Mouse (Mus musculus): ENCODE results near the gene Ascc1. TPM values are rescaled to one million over a fixed set of nuclear protein-coding genes. Genes with fewer than 3 reads are reported as not detected.

Gene Ascc1
- polyA plus RNA-seq, 1 experiment from 2014 or later: 41.9 TPM

DNA sequence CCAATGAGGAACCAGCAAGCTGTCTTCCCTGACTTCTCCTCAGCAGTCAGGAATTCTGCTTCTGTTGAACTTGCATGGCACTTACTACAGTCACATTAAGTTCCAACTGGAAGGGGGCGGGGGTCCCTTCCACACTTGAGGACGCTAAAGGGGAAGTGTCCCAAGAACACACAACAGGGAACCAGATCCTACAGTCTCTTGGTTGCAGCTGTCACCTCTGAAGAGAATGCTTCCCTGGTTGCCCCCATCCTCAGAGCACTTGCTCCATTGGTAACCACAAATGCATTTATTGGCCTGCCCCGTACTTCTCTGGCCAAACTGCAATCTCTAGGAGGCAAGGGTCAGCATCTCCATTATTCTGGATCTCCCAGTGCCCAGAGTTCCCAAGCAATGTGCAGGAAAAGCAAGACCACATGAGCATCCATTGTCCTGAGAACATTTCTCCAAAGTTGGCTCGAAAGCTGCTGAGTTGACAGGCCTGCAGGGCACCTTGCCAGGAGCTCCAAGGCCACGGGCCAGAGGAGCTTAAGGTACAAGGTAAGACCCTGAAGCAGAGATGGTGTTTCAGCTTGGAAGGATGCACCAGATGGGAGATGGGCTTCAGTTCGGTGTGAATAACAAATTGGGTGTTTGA is 35.2 kb upstream of the Ascc1 start:
- Histone ChIP-seq H3K27me3 (no peaks in the 10 kb centered on the region), H3K4me2 (replicated peaks) (no peak overlapping the region), H3K27ac (0 out of 2 replicates have a peak overlapping the region, but pooled peaks have one; percentile 98), H3K4me3 (no peak overlapping the region), H3K9ac (no peak overlapping the region), H3K9me3 (no peaks in the 10 kb centered on the region), H3K4me1 (peaks cover 34% of the 10 kb centered on the region), H3K36me3 (no peaks in the 10 kb centered on the region)
- 87% methylated on average over 6 of the region's 6 CpGs for WGBS
- ATAC-seq (ENCODE audit: insufficient number of reproducible peaks, insufficient read depth, low FRiP score, low TSS enrichment): no peak

DNA sequence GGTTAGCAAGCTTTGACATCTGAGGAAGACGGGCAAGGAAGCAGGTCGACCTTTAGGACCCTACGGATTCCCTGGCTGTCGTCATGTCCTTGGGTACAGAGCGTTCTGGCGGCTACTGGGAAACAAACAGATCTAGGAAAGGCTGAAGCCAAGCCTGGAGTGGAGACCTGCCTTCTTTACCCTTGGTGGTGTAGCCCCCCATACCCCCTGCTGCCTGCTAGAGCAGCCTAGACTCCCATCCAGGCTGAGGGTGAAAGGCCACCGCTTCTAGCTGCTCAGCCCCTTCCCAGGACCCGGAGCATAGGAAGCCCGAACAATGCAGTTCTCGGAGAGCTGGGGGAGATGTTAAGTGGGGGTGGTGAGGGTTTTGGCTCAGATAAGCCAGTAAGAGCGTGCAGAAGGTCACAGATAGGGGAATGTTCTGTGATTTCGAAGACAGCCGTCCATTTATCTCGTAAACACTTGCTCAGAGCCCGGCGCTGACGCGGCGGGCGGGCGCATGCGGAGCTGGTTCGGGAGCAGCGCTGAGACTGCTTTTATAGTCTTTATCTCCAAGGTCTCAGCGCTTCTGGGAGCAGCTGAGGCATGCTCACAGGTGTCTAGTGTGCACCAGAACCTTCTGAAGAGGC is 32.7 kb upstream of the Ascc1 start:
- H3K27me3 ChIP-seq: no peaks in the 10 kb centered on the region
- peak overlapping the region; percentile 79 for H3K9ac ChIP-seq
- peak overlapping the region; percentile 67 for H3K4me2 ChIP-seq (replicated peaks)
- peak overlapping the region; percentile 88 for H3K27ac ChIP-seq
- under 1% methylated on average over 25 of the region's 25 CpGs for WGBS
- ATAC-seq (ENCODE audit: insufficient number of reproducible peaks, insufficient read depth, low FRiP score, low TSS enrichment): 0 out of 2 replicates have a peak, but pooled peaks have one; percentile 10
- H3K9me3 ChIP-seq: no peaks in the 10 kb centered on the region
- peaks cover 37% of the 10 kb centered on the region for H3K4me1 ChIP-seq
- peak overlapping the region; percentile 50 for H3K4me3 ChIP-seq
- no peaks in the 10 kb centered on the region for H3K36me3 ChIP-seq

DNA sequence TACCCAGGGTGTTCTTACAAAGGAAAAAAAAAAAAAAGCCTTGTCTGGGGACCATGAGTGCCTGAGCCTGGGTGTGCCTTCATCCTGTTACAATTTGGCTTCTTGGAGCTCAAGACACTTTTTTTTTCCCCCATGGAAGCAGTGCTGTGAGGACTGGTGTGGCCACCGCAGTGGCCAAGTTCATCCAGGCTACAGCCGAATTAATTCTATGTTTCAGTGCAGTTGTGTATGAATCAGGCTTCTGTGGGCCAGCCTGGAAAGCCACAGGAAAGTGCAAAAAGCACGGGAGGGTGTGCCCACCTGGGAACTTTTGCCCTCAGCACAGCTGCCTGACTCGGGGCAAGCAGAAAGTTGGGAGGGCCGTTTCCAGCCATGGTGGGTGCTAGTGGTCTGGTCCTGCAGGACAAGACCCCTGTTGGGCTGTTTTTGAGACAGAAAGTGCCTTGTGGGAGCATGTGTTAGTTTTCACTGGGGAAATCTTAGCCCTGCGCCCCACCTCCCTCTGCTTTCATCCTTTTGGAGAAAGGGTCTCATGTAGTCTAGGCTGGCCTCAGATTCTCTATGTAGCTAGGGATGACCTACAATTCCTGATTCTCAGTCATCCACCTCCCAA is 32.0 kb upstream of the Ascc1 start:
- peak overlapping the region; percentile 79 for H3K9ac ChIP-seq
- peaks cover 33% of the 10 kb centered on the region for H3K4me1 ChIP-seq
- no peaks in the 10 kb centered on the region for H3K9me3 ChIP-seq
- 20% methylated on average over 6 of the region's 6 CpGs for WGBS
- H3K4me2 ChIP-seq (replicated peaks): peak overlapping the region; percentile 67
- no peak for ATAC-seq (ENCODE audit: insufficient number of reproducible peaks, insufficient read depth, low FRiP score, low TSS enrichment)
- no peaks in the 10 kb centered on the region for H3K36me3 ChIP-seq
- no peaks in the 10 kb centered on the region for H3K27me3 ChIP-seq
- H3K4me3 ChIP-seq: peak overlapping the region; percentile 50
- H3K27ac ChIP-seq: peak overlapping the region; percentile 88

DNA sequence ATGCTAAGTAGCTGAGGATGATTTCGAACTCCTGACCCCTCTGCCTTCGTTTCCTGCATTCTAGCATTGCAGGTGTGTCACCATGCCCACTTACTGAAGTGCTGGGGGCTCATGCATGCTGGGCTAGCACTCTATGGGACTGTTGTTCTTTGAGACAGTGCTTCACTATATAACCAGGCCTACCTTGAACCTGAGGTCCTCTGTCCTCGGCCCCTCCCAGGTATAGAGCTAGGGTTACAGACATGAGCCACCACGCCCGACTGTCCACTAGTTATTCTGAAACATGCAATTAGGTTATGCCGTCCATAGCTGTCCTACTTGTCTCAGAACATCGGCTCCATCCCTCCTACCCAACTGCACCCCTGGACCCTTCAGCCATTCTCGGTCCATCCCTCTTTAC is 30.8 kb upstream of the Ascc1 start:
- WGBS: 85% methylated on average over 8 of the region's 8 CpGs

DNA sequence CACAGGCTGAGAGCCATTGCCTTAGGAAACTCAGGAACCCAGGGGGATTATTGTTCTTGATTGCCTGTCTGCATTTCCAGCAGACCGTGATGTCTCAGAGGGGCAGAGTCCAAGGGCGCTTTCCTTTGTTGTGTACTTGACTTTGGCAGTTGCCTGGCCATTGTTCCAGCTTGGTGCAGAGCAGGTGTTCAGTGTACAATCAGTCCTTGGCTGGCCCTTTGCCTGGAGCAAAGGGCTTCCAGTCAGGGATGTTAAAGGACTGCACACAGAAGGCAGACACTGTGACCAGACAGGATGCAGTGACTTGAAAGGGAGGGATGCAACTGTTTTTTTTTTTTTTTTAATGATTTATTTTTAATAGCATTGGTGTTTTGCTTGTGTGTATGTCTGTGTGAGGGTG is 30.1 kb upstream of the Ascc1 start:
- ATAC-seq (ENCODE audit: insufficient number of reproducible peaks, insufficient read depth, low FRiP score, low TSS enrichment): no peak
- H3K36me3 ChIP-seq: no peaks in the 10 kb centered on the region
- no peaks in the 10 kb centered on the region for H3K9me3 ChIP-seq
- no peak overlapping the region for H3K27ac ChIP-seq
- H3K27me3 ChIP-seq: no peaks in the 10 kb centered on the region
- peaks cover 25% of the 10 kb centered on the region for H3K4me1 ChIP-seq
- 68% methylated on average over 2 of the region's 2 CpGs for WGBS
- no peak overlapping the region for H3K9ac ChIP-seq
- no peak overlapping the region for H3K4me3 ChIP-seq
- H3K4me2 ChIP-seq (replicated peaks): no peak overlapping the region

More for the DNA sequence above, 30.8 kb upstream of the Ascc1 start:
- Histone ChIP-seq H3K4me1 (peaks cover 25% of the 10 kb centered on the region), H3K27ac (no peak overlapping the region), H3K27me3 (no peaks in the 10 kb centered on the region), H3K4me3 (no peak overlapping the region), H3K9me3 (no peaks in the 10 kb centered on the region), H3K4me2 (replicated peaks) (no peak overlapping the region), H3K36me3 (no peaks in the 10 kb centered on the region), H3K9ac (no peak overlapping the region)
- no peak for ATAC-seq (ENCODE audit: insufficient number of reproducible peaks, insufficient read depth, low FRiP score, low TSS enrichment)

DNA sequence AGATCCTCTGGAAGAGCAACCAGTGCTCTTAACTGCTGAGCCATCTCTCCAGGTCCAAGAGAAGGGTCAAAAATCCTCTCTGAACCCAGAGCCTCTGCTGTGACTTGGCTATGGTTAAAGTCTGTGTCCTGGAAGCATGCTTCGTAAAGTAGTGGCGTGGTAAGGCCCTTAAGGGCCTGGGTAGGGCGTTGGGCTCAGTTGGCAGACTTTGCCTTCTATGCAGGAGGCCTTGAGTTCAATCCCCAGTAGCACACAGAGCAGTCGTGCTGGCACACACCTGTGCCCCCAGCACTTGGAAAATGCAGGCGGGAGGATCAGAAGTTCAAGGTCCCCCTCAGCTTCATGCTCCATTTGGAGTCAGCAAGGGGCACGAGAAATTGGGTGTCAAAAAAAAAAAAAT is 29.6 kb upstream of the Ascc1 start:
- Histone ChIP-seq H3K4me1 (peaks cover 25% of the 10 kb centered on the region), H3K36me3 (no peaks in the 10 kb centered on the region), H3K9ac (no peak overlapping the region), H3K4me2 (replicated peaks) (no peak overlapping the region), H3K27ac (no peak overlapping the region), H3K4me3 (no peak overlapping the region), H3K27me3 (no peaks in the 10 kb centered on the region), H3K9me3 (no peaks in the 10 kb centered on the region)
- WGBS: 81% methylated on average over 6 of the region's 6 CpGs
- ATAC-seq (ENCODE audit: insufficient number of reproducible peaks, insufficient read depth, low FRiP score, low TSS enrichment): no peak

DNA sequence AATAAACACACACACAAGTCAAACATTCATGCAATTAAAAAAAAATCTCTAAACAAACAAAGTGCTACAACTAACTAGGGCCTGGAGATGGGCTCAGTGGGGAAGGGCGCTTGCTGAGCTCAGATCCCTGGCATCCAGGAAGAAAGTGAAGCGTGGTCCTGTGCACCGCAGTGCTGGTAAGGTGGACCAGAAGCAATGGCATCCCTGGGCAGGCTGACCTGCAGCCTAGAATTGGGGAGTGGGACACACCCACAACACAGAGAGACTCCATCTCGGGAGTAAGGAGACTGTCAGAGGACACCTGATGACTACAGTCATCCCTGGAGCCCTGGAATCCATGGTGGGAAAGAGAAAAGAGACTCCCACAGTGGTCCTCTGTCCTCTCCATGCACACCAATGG is 29.2 kb upstream of the Ascc1 start:
- ATAC-seq (ENCODE audit: insufficient number of reproducible peaks, insufficient read depth, low FRiP score, low TSS enrichment): no peak
- H3K9ac ChIP-seq: no peak overlapping the region
- no peaks in the 10 kb centered on the region for H3K27me3 ChIP-seq
- H3K4me3 ChIP-seq: no peak overlapping the region
- no peaks in the 10 kb centered on the region for H3K9me3 ChIP-seq
- no peaks in the 10 kb centered on the region for H3K36me3 ChIP-seq
- peaks cover 28% of the 10 kb centered on the region for H3K4me1 ChIP-seq
- H3K4me2 ChIP-seq (replicated peaks): no peak overlapping the region
- H3K27ac ChIP-seq: no peak overlapping the region
- 82% methylated on average over 4 of the region's 4 CpGs for WGBS

DNA sequence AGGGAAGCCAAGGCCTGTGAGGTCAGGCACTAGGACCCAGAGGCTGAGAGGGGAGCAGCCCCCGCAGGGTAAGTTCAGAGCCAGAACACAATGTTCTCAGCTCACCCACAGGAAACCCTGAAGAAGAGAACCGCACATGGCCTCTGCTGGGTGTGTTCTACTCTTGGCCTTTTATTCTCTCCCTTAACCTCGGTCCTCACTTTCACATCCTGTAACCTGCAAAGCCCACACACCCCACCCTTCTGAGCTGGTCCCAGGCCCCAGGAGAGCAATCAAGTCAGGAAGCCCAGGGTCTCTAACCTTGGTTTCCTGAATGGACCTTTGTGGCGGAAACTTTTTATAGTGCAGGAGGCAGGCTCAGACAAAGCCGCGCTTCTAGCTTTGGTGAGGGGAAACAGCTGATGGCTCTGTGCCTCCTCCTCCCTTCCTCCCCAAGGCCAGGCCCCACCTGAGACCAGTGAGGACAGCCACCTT is 28.4 kb upstream of the Ascc1 start:
- 9% methylated on average over 6 of the region's 6 CpGs for WGBS
- Histone ChIP-seq H3K4me1 (peaks cover 36% of the 10 kb centered on the region), H3K27ac (peak overlapping the region; percentile 80), H3K4me2 (replicated peaks) (peak overlapping the region; percentile 23), H3K27me3 (no peaks in the 10 kb centered on the region), H3K36me3 (no peaks in the 10 kb centered on the region), H3K9ac (no peak overlapping the region), H3K4me3 (no peak overlapping the region), H3K9me3 (no peaks in the 10 kb centered on the region)
- ATAC-seq (ENCODE audit: insufficient number of reproducible peaks, insufficient read depth, low FRiP score, low TSS enrichment): 0 out of 2 replicates have a peak, but pooled peaks have one; percentile 19

DNA sequence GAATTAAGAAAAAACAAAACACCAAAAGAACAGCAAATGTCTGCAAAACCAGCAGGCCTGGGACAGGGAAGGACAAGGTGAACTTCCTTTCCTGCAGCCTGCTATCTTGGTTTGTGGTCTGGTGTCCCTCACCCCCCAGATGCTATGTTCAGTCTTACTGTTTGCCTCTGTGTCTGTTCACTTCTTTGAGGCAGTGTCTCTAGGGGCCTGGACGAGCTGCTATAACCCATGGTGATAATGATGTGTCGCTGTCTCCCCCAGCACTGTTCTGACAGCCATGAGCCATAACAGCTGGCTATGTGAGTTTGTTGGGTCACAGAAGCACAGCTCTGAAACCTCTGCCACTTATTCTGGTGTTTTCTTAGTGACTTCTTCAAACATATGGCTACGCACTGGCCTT is 27.8 kb upstream of the Ascc1 start:
- H3K4me2 ChIP-seq (replicated peaks): no peak overlapping the region
- H3K36me3 ChIP-seq: no peaks in the 10 kb centered on the region
- no peak overlapping the region for H3K9ac ChIP-seq
- H3K4me1 ChIP-seq: peaks cover 41% of the 10 kb centered on the region
- no peaks in the 10 kb centered on the region for H3K9me3 ChIP-seq
- H3K4me3 ChIP-seq: no peak overlapping the region
- 56% methylated on average over 3 of the region's 3 CpGs for WGBS
- peak overlapping the region; percentile 80; the same call in 1 of the 2 replicates for H3K27ac ChIP-seq
- ATAC-seq (ENCODE audit: insufficient number of reproducible peaks, insufficient read depth, low FRiP score, low TSS enrichment): no peak
- no peaks in the 10 kb centered on the region for H3K27me3 ChIP-seq

DNA sequence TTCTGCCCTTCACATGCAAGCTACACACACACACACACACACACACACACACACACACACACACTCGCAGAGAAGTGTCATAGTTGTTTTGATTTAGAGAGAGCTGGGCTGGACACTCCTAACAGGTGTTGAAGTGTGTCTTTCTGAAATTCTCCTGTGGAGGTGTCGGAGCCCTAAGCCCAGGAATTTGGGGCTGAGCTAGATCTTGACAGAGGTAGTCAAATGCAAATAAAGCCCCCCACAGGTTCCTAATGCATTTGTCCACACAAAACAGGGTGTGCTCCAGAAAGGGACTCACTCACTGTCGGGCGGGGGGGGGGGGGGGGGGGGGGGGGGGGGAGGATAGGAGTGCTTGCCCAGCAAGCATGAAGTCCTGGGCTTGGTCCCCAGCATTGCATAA is 25.5 kb upstream of the Ascc1 start:
- Histone ChIP-seq H3K27me3 (no peaks in the 10 kb centered on the region), H3K36me3 (no peaks in the 10 kb centered on the region), H3K27ac (no peak overlapping the region), H3K9me3 (no peaks in the 10 kb centered on the region), H3K4me1 (peaks cover 36% of the 10 kb centered on the region), H3K4me3 (no peak overlapping the region), H3K9ac (no peak overlapping the region), H3K4me2 (replicated peaks) (no peak overlapping the region)
- 50% methylated on average over 2 of the region's 4 CpGs for WGBS
- no peak for ATAC-seq (ENCODE audit: insufficient number of reproducible peaks, insufficient read depth, low FRiP score, low TSS enrichment)

DNA sequence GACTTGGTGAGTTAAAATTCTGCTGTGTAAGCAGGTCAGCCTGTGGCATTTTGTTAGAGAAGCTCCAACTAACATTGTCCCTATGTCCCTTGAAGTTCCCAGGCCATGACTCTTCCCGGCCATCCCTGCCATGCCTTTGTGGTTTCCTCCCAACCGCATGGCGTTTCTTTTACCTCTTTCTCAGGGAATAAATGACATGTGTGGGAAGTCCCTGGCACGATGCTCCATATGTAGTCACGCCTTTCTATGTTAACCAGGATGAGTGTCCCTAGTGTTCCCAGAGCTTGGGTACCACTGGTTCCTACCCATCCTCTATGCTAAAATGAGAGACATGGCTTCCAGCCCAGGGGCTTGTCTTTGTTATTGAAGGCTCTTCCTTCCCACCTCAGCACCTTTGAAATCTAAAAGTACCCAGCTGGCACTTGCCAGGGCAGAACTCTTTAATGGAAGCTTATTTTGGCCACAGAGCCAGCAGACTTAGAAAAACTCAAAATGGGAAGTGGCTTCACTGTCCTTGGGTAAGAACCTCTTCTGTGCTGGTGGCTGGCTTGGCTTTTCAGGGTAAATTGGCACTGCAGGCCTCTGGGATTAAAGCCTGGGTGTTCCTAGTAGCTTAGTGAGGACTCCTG is 24.8 kb upstream of the Ascc1 start:
- WGBS: 83% methylated on average over 5 of the region's 5 CpGs
- Histone ChIP-seq H3K4me1 (peaks cover 36% of the 10 kb centered on the region), H3K9me3 (no peaks in the 10 kb centered on the region), H3K9ac (no peak overlapping the region), H3K27ac (0 out of 2 replicates have a peak overlapping the region, but pooled peaks have one; percentile 78), H3K4me2 (replicated peaks) (no peak overlapping the region), H3K27me3 (no peaks in the 10 kb centered on the region), H3K36me3 (no peaks in the 10 kb centered on the region), H3K4me3 (no peak overlapping the region)
- no peak for ATAC-seq (ENCODE audit: insufficient number of reproducible peaks, insufficient read depth, low FRiP score, low TSS enrichment)

All from embryonic facial prominence, embryonic 12.5 days (tissue).